Mouse (Mus musculus): Measurements from ENCODE around the gene Slc20a1. TPM values are rescaled to one million over a fixed set of nuclear protein-coding genes. Genes with fewer than 3 reads are reported as not detected.
A peak's percentile ranks its signal among the peaks of the same experiment; 100 is the strongest.

Gene Slc20a1
- polyA plus RNA-seq, 1 experiment from 2014 or later: 70.7 TPM

DNA sequence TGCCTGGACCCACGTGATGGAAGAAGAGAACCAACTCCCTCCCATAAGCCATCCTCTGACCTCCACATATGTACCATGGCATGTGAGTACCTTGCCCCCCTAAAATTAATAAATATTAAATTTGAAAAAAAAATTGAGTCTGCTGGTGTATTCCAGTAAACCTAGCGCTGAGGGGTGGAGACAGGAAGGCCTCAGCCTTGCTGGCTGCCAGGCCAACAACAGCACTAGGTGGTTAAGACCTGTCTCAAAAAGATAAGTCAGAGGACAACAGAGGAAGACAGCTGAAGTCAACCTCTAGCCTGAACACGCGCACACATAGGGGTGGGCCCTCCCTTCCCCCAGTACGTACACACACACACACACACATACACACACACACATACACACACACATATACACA is 16.2 kb downstream of the Slc20a1 start:
- no peaks in the 10 kb centered on the region for H3K27me3 ChIP-seq (ENCODE audit: control insufficient read depth, insufficient read depth, low read length)

DNA sequence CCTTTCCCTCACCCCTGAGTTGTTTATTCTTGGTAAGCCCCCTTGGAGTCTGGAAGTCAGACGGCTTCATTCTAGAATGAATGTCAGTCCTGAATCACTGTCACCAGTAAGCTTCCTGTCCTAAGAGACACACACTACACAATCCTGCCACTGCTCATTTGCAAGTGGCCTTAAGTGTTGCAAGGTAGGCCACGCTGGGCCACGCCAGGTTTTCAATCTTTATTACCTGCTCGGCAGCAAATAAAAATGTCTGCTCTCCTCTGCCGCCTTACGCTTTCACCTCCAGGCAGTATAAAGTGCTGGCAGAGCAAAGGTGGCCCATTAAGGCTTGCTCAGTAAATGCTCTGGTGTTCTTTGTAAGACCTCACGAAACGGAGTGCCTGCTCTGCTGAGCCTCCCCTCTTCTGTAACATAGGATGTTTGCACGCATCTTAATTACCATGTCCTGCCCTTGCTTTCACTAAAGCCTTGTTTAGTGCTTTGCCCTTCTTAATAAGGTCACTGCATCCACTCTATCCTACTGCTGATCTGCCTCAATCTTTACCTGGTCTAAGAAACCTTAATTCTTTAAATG is 19.1 kb downstream of the Slc20a1 start:
- no peak overlapping the region for H3K4me2 ChIP-seq (ENCODE audit: low read depth, low read length, severe bottlenecking)
- no peaks in the 10 kb centered on the region for H3K27me3 ChIP-seq (ENCODE audit: control insufficient read depth, insufficient read depth, low read length)
- DNase-seq (ENCODE audit: low spot score) (no peak), ATAC-seq (replicated peaks; ENCODE audit: low FRiP score) (no peak)
- 82% methylated on average over 9 of the region's 9 CpGs for WGBS
- H3K4me3 ChIP-seq (ENCODE audit: low read depth, low read length): no peak overlapping the region
- no peaks in the 10 kb centered on the region for H3K4me1 ChIP-seq (replicated peaks; ENCODE audit: control insufficient read depth, insufficient read depth, low read length)
- no peaks in the 10 kb centered on the region for H3K9me3 ChIP-seq (ENCODE audit: control insufficient read depth, low read length)
- H3K27ac ChIP-seq (ENCODE audit: low read depth, low read length): no peak overlapping the region
- no peaks in the 10 kb centered on the region for H3K36me3 ChIP-seq (ENCODE audit: control insufficient read depth, insufficient read depth, low read length)
- H3K9ac ChIP-seq (ENCODE audit: low read length): no peak overlapping the region

More for the DNA sequence above, 16.2 kb downstream of the Slc20a1 start:
- Histone ChIP-seq H3K36me3 (ENCODE audit: control insufficient read depth, insufficient read depth, low read length) (no peaks in the 10 kb centered on the region), H3K4me3 (ENCODE audit: low read depth, low read length) (no peak overlapping the region), H3K4me2 (ENCODE audit: low read depth, low read length, severe bottlenecking) (no peak overlapping the region), H3K27ac (ENCODE audit: low read depth, low read length) (no peak overlapping the region), H3K9me3 (ENCODE audit: control insufficient read depth, low read length) (no peaks in the 10 kb centered on the region), H3K4me1 (replicated peaks; ENCODE audit: control insufficient read depth, insufficient read depth, low read length) (no peaks in the 10 kb centered on the region), H3K9ac (ENCODE audit: low read length) (no peak overlapping the region)
- DNase-seq (ENCODE audit: low spot score): no peak
- no peak for ATAC-seq (replicated peaks; ENCODE audit: low FRiP score)
- 91% methylated on average over 5 of the region's 5 CpGs for WGBS

DNA sequence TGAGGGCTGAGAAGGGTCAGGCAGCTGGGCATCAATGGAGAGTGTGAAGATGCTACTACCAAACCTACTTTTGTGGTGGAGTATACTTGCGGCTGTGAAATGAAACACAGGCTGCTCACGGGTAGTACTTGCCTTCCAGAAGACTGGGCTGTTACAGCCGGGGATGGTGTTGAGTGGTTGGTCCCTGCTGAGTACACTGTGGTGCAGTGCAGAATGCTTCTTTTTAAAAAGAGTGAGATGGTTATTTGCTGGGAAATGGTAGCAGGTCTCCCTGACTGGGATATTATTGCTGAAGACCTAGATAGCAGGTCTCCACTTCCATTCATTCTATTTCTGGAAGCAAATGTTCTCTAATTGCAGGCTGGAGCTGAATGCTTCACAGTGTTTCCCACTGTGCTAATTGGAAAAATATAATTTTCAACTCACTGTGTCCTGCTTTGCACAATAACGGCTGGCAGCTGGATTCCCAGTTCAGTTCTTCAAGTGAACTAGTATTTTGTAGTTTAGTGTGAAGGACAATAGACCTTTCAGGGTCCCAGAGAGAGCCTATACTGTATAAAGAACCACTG is 20.1 kb downstream of the Slc20a1 start:
- Histone ChIP-seq H3K9ac (ENCODE audit: low read length) (no peak overlapping the region), H3K4me2 (ENCODE audit: low read depth, low read length, severe bottlenecking) (no peak overlapping the region), H3K4me3 (ENCODE audit: low read depth, low read length) (no peak overlapping the region), H3K9me3 (ENCODE audit: control insufficient read depth, low read length) (no peaks in the 10 kb centered on the region), H3K27ac (ENCODE audit: low read depth, low read length) (no peak overlapping the region), H3K4me1 (replicated peaks; ENCODE audit: control insufficient read depth, insufficient read depth, low read length) (no peaks in the 10 kb centered on the region), H3K27me3 (ENCODE audit: control insufficient read depth, insufficient read depth, low read length) (no peaks in the 10 kb centered on the region), H3K36me3 (ENCODE audit: control insufficient read depth, insufficient read depth, low read length) (no peaks in the 10 kb centered on the region)
- DNase-seq (ENCODE audit: low spot score): no peak
- 79% methylated on average over 4 of the region's 4 CpGs for whole genome bisulfite sequencing
- no peak for ATAC-seq (replicated peaks; ENCODE audit: low FRiP score)

DNA sequence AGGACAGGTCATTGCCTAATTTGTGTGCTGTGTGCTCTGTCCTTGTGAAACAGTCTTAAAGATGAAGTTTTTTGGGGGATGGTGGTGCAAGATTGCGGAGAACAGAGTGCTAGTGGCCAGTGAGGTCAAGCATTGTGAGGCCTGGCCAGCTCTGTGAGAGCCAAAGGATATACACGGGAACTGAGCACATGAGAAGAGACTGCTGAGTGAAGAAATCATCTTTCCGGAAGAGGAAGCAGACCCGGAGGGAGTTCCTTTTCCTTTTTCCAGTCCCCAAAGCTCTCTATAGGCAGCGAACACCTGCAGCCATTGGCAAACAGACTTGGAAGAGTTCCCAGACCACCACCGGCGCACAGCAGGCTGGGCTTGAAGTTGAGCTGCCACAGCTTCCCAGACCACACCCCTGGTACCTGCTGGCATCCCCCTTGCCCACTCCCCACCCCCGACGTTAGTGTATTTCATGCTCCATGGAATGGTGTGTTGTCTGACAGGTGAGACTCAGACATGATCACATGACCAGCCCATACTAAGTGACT is 22.6 kb downstream of the Slc20a1 start:
- H3K4me3 ChIP-seq (ENCODE audit: low read depth, low read length): no peak overlapping the region
- no peaks in the 10 kb centered on the region for H3K36me3 ChIP-seq (ENCODE audit: control insufficient read depth, insufficient read depth, low read length)
- H3K27ac ChIP-seq (ENCODE audit: low read depth, low read length): no peak overlapping the region
- no peaks in the 10 kb centered on the region for H3K4me1 ChIP-seq (replicated peaks; ENCODE audit: control insufficient read depth, insufficient read depth, low read length)
- H3K9ac ChIP-seq (ENCODE audit: low read length): no peak overlapping the region
- H3K9me3 ChIP-seq (ENCODE audit: control insufficient read depth, low read length): no peaks in the 10 kb centered on the region
- ATAC-seq (replicated peaks; ENCODE audit: low FRiP score) (no peak), DNase-seq (ENCODE audit: low spot score) (no peak)
- WGBS: 86% methylated on average over 9 of the region's 9 CpGs
- no peak overlapping the region for H3K4me2 ChIP-seq (ENCODE audit: low read depth, low read length, severe bottlenecking)
- no peaks in the 10 kb centered on the region for H3K27me3 ChIP-seq (ENCODE audit: control insufficient read depth, insufficient read depth, low read length)

DNA sequence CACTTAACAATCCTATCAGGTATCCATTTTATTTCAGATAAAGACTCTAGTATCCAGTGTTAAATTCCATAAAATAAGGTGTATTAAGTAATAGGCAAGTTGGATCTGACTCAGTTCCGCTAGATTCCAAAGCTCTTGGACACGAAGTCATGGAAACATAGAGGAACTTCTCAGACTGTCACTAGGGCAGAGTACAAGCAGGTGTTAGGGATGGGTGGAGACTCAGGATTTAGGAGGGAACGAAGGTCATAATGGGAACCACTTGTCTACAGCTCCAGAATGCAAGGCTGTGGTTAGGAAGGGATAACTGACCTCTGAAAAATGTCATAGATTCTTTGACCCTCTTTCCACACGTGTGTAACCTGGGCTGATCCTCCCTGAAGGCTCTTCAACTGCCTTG is 25.6 kb downstream of the Slc20a1 start:
- H3K9me3 ChIP-seq (ENCODE audit: control insufficient read depth, low read length): no peaks in the 10 kb centered on the region; the same call in 1 of the 2 replicates
- no peaks in the 10 kb centered on the region for H3K27me3 ChIP-seq (ENCODE audit: control insufficient read depth, insufficient read depth, low read length)
- no peak overlapping the region for H3K27ac ChIP-seq (ENCODE audit: low read depth, low read length)
- 86% methylated on average over 4 of the region's 4 CpGs for WGBS
- no peaks in the 10 kb centered on the region for H3K36me3 ChIP-seq (ENCODE audit: control insufficient read depth, insufficient read depth, low read length)
- no peak overlapping the region for H3K9ac ChIP-seq (ENCODE audit: low read length)
- no peak overlapping the region for H3K4me2 ChIP-seq (ENCODE audit: low read depth, low read length, severe bottlenecking)
- no peak for DNase-seq (ENCODE audit: low spot score)
- no peak overlapping the region for H3K4me3 ChIP-seq (ENCODE audit: low read depth, low read length)
- H3K4me1 ChIP-seq (replicated peaks; ENCODE audit: control insufficient read depth, insufficient read depth, low read length): no peaks in the 10 kb centered on the region
- ATAC-seq (replicated peaks; ENCODE audit: low FRiP score): no peak

DNA sequence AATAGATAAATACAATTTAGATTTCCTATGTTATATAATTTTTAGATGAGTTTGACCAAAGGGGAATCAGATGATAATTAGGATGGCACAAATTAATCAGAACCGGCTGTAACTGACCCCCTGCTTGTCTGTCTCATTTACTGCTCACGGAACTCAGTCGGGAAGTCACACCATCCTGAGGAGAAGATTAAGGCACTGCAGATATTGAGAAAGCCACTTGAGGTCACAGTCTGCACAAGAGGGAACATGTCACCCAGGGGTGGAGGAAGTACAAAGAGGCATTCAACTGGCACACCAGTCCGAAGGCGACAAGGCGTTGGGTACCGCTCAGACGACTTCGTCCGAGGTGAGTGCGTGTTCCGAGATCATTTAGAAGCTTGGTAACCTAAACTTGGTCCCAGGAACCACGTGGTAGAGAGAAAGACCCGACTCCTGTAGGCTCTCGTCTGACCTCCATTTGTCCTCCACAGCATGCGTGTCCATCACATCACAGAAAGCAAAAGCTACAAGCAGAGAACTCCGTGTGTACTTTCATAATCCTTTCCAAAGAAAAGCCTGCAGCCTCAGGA is 26.8 kb downstream of the Slc20a1 start:
- 87% methylated on average over 17 of the region's 17 CpGs for WGBS
- DNase-seq (ENCODE audit: low spot score) (no peak), ATAC-seq (replicated peaks; ENCODE audit: low FRiP score) (no peak)
- Histone ChIP-seq H3K4me1 (replicated peaks; ENCODE audit: control insufficient read depth, insufficient read depth, low read length) (no peaks in the 10 kb centered on the region), H3K9me3 (ENCODE audit: control insufficient read depth, low read length) (no peaks in the 10 kb centered on the region; the same call in 1 of the 2 replicates), H3K9ac (ENCODE audit: low read length) (no peak overlapping the region), H3K36me3 (ENCODE audit: control insufficient read depth, insufficient read depth, low read length) (no peaks in the 10 kb centered on the region), H3K4me2 (ENCODE audit: low read depth, low read length, severe bottlenecking) (no peak overlapping the region), H3K4me3 (ENCODE audit: low read depth, low read length) (no peak overlapping the region), H3K27me3 (ENCODE audit: control insufficient read depth, insufficient read depth, low read length) (no peaks in the 10 kb centered on the region), H3K27ac (ENCODE audit: low read depth, low read length) (no peak overlapping the region; the same call in 1 of the 2 replicates)

DNA sequence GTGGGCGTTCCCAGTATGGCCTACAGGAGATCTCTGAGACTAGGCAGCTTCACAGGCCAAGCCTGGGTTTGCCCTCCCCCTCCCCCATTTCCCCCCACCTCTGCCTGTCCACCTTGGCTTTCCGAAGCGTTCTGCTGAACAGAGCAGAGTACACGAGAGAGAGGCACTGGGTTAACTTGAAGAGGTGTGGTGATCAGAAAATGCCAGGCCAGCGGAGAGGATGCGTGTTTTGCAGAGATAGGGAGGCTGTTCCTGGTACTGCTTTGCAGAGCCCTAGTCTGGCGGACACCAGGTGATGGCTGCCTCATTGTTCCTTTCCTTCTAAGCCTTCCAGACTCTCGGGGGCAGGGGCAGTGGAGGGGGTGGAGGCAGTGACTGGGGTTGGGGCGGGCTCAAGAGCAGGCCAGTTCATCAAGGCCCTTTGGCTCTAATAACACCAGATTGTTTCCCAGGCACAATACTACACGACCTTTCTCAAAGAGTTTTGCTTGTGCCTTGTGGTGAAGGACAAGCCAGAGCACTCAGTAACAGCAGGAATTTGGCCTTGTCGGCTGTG is 27.8 kb downstream of the Slc20a1 start:
- no peak overlapping the region for H3K27ac ChIP-seq (ENCODE audit: low read depth, low read length)
- 68% methylated on average over 11 of the region's 11 CpGs for WGBS
- no peak overlapping the region for H3K4me3 ChIP-seq (ENCODE audit: low read depth, low read length)
- DNase-seq (ENCODE audit: low spot score) (no peak), ATAC-seq (replicated peaks; ENCODE audit: low FRiP score) (peak; percentile 39; the same call in 1 of the 2 replicates)
- H3K4me2 ChIP-seq (ENCODE audit: low read depth, low read length, severe bottlenecking): no peak overlapping the region
- no peaks in the 10 kb centered on the region for H3K4me1 ChIP-seq (replicated peaks; ENCODE audit: control insufficient read depth, insufficient read depth, low read length)
- H3K9me3 ChIP-seq (ENCODE audit: control insufficient read depth, low read length): no peaks in the 10 kb centered on the region; the same call in 1 of the 2 replicates
- H3K27me3 ChIP-seq (ENCODE audit: control insufficient read depth, insufficient read depth, low read length): no peaks in the 10 kb centered on the region
- no peak overlapping the region for H3K9ac ChIP-seq (ENCODE audit: low read length)
- no peaks in the 10 kb centered on the region for H3K36me3 ChIP-seq (ENCODE audit: control insufficient read depth, insufficient read depth, low read length)

DNA sequence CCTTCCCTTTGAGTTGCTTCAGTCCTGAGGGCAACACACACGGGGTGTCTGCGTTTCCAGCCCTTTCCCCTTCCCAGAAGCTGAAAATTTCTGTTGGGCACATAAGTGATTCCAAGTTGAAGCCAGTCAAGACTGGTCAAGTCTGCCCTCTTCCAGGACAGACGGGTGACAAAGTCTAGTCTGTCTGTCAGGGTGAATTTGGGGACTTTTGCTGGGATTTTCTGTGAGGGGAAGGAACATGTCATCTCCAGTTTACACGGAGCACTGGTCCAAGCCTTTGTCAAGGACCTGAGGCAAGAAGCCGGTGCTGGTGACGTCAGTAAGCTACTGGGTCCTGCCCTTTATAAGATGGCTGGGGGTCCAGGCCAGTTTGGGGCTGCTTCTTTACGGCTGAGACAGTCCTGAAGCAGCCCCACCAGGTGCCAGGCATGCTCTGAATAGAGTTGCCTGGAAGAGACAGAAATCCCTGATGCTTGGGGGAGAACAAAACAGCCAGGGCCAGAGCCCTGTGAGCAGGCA is 28.5 kb downstream of the Slc20a1 start:
- H3K4me1 ChIP-seq (replicated peaks; ENCODE audit: control insufficient read depth, insufficient read depth, low read length): no peaks in the 10 kb centered on the region
- H3K36me3 ChIP-seq (ENCODE audit: control insufficient read depth, insufficient read depth, low read length): no peaks in the 10 kb centered on the region
- H3K9ac ChIP-seq (ENCODE audit: low read length): no peak overlapping the region
- H3K4me2 ChIP-seq (ENCODE audit: low read depth, low read length, severe bottlenecking): no peak overlapping the region
- H3K4me3 ChIP-seq (ENCODE audit: low read depth, low read length): no peak overlapping the region
- 71% methylated on average over 7 of the region's 7 CpGs for WGBS
- ATAC-seq (replicated peaks; ENCODE audit: low FRiP score) (no peak), DNase-seq (ENCODE audit: low spot score) (no peak)
- H3K27me3 ChIP-seq (ENCODE audit: control insufficient read depth, insufficient read depth, low read length): no peaks in the 10 kb centered on the region
- no peaks in the 10 kb centered on the region; the same call in 1 of the 2 replicates for H3K9me3 ChIP-seq (ENCODE audit: control insufficient read depth, low read length)
- H3K27ac ChIP-seq (ENCODE audit: low read depth, low read length): no peak overlapping the region

All from forebrain, embryonic 11.5 days (tissue).